Mouse (Mus musculus) neural tube, embryonic 10.5 days (tissue): ENCODE results near the gene Hprt.
"Not testable (repeated sequence)": the region's sequence is repeated elsewhere in the genome, so short reads cannot be mapped to it uniquely, and the experiment has no call there.

Experiments
- DNase-seq: peaks from one replicate; pipeline ENCODE4 v3.0.0-alpha.2; 2017; ENCODE audit warnings: low spot score; ENCODE audit errors: extremely low spot score

The Hprt gene

DNA sequence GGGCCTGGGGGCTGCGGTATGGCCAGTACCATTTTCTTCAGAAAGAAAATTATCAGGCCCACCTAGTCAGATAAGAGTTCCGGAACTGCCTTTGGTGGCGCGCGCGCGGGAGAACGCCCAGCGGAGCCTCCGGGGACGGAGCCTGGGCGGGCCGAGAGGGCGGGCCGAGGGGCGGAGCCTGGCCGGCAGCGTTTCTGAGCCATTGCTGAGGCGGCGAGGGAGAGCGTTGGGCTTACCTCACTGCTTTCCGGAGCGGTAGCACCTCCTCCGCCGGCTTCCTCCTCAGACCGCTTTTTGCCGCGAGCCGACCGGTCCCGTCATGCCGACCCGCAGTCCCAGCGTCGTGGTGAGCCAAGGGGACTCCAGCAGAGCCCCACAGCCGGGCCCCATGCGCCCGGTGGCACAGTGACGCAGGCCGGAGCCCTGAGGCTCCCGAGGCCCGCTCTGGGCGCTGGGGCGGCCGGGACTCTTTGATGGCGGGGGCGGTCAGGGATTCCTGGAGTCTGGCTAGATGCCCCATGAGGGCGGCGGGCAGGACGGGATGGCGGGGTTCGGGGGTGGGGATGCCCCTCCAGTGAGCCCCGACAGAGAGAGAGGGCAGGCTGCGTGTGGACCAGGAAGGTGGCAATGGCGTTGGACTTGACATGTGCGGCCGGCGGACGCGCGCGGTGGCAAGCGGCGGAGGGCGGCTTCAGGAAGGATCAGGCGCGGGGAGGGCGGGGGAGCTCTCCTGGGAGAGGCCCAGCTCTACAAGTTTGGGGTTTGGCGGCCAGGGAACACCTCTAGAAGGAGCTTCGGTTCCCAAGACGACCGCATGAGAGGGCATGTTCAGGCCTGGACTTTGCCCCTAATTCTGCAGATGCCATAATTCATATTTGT is at the start of gene Hprt:
Hprt (plus strand) TSS at position 233 of the 879 bp plus-strand sequence.
- peak; percentile 75 for DNase-seq

DNA sequence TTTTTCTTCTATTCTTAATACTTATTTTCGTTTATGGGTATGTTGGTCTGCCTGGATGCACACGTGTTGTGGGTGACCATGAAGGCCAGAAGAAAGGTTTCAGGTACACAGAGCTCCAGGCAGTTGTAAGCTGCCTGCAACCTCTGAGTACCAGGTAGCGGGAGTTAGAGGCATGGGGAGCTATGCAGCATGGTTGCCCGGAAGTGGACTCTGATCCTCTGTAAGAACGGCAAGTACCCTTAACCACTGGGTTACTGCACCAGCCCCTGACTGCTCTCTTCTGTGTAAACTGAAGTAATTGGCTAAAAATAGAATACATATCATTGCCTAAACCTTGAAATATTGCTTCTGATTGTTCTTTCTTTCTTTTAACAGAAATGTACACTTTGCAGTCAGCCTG is 42.4 kb upstream of the Hprt start:
- no peak for DNase-seq

DNA sequence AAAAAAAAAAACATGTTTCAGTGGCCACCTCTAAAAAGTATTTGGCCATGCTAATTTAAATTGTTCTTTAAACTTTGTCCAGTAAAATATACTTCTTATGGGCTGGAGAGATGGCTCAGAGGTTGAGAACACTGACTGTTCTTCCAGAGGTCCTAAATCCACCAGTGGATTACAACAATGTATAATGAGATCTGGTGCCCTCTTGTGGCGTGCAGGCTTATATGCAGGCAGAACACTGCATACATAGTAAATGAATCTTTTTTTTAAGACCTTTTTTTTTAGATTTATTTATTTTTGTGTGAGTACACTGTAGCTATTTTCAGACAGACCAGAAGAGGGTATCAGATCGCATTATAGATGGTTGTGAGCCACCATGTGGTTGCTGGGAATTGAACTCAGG is 38.2 kb upstream of the Hprt start:
- DNase-seq: no peak

DNA sequence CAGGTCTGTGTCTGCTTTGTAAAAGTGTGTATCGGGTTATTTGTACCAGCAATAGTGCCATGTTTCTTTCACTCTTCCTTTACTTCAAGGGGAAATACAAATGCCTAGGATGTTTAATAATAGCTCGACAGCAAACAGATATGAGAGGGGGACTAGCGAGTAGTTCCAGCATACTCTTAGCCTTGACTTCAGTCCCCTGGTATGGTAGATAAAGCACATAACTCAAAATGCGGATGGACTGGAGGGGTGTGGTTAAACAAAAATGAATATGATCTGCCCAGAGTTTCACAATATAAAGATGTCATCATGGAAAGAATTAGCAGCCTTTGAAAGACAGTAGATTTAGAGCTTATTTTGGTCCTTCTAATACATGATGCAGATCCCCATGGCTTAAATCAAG is 31.0 kb upstream of the Hprt start:
- no peak for DNase-seq

DNA sequence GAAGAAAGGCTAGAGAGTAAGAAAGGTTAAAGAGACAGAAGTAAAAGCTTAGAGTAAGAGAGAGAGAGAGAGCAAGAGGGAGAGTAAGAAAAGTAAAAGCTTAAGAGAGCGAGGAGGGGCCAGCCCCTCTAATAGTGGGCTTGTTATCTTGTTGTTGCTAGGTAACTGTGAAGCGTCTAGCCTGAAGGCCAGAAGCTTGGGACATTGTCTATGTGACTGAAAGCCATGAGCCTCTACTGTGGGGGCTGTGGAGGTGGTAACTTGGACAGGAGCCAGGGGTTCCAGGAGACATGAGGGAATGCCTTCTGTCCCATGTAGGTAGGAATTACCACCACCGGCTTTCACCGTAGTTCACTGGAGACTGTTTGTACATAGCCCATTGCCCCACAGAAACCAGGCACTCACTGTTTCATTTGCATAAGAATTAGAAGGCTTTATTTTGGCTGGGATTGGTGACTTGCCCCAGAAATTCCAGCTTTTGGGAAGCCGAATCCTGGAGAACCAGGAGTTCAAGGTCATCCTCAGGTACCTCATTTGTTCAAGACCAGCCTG is 26.3 kb upstream of the Hprt start:
- no peak for DNase-seq

DNA sequence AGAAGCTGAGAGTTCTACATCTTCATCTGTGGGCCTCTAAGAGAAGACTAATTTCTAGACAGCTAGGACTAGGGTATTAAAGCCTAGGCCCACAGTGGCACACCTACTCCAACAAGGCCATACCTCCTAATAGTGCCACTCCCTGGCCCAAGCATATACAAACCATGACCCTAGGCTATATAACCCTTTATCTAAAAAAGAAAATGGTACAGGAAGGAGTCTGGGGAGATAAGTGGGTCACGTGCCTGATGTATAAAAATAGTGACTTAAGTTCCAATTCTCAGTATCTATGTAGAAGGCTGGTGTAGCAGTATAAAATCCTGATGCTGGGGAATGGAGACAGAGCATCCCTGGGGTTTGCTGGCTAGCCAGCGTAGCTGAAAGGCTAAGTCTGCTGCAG is 22.8 kb upstream of the Hprt start:
- no peak for DNase-seq

DNA sequence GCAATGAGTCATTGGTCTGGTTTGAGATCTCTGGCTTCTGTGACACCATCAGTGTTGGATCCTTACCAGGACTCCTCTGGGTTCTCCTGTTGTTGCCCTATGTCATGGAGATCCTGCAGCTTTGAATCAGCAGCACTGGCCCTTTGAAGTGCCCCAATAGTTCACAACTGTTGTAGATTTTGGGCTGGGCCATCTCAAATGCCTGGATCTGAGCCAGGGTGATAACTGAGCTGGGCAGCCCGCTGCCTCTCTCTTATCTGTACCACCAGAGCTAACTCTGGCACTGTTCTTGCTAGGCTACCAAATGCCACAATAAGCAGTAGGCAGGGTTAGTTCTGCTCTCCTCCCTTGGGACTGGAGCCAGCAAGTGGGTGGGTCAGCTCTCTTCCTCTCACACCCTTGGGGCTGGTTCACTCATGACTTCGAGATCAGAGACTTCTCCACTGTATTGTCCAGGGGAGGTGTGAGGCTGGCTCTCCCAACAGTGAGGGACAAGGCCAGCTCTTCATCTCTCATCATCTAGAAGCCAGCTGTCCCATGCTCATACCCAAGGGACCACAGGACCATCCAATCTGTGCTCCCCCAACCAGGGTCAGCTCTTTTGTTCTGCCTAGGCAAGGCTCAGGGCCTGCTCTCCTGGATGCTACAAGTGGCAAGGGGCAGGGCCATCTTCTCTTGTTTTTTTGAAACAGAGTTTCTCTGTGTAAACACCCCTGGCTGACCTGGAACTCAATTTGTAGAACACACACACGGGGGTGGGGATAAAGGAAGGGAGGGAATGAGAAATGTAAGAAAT is 16.5 kb upstream of the Hprt start:
- no peak for DNase-seq

DNA sequence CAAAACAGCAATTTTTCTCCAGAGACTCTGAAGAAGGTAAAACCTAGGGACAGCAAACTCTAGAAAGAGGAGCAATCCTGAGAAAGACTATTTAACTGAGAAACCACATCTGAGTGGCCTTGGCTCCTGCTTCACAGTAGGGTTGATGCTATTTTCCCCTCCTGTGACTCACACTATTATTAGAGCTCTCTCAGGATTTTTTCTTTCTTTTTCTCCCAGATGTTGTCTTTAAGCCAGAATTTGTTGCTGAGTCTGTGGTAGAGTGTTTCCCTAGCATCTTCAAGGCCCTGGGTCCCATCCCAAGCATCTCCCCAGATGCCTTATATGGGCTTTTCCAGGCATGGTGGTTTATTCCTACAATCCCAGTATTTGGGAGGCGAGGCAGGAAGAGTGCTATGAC is 15.8 kb upstream of the Hprt start:
- DNase-seq: no peak

DNA sequence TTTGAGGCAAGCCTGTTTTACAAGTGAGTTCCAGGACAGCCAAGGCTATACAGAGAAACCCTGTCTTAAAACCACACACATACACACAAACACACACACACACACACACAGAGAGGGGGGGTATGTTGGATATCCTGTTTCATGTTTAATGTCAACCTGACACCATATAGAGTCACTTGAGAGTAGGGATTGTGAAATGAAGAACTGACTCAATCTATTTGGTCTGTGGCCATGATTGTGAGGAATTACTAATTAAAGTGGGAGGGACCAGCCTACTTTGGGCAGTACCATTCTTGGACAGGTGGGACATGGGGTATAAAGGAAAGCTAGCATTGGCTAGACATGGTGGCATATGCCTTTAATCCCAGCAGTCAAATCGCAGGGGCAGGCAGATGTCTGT is 15.3 kb upstream of the Hprt start:
- DNase-seq: no peak

DNA sequence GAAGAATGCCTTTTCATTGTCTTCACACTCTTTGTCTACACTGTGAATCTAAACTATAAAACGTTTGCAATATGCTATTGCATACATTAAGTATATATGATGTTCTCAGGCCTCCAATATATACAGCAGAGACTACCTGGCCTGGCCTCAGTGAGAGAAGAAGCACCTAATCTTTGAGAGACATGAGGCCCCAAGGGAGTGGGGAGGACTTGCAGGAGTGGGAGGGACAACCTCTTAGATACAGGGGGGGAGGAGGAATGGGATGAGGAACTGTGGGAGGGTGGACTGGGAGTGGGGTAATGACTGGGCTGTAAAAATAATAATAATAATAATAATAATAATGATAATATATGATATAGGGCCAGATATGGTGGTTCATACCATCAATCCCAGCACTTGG is 9.4 kb upstream of the Hprt start:
- no peak for DNase-seq

DNA sequence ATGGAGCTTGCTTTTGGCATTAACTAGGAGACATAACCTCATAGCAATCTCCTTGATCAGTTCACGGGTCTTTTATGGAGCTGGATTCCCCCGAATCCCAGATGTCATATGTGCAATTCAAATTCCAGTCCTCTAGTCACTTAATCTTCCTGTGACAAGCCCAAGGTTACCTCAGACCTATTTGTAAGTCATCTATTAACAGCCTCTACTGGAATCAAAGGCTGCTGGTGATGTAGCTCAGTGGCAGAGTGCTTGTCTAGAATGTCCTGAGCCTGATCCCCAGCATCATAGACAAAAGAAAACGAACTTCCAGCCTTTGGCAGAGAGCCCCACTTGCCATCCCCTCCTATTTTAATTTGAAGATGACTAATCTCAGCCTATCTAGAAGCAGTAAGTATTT is 6.6 kb upstream of the Hprt start:
- DNase-seq: no peak

DNA sequence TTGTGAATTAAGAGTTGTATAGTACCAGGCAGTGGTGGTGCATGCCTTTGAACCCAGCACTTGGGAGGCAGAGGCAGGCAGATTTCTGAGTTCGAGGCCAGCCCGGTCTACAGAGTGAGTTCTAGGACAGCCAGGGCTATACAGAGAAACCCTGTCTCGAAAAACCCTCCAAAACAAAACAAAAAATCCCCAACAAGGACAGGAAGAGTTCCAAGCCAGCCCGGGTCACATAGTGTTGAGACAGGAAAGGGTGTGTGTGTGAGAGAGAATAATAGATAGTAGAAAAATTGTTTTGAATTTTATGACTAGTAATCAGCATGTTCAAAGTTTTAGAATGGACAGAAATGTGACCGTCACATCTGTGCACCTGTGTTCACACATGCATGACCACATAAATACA is 6.8 kb downstream of the Hprt start:
- not testable (repeated sequence) for DNase-seq

DNA sequence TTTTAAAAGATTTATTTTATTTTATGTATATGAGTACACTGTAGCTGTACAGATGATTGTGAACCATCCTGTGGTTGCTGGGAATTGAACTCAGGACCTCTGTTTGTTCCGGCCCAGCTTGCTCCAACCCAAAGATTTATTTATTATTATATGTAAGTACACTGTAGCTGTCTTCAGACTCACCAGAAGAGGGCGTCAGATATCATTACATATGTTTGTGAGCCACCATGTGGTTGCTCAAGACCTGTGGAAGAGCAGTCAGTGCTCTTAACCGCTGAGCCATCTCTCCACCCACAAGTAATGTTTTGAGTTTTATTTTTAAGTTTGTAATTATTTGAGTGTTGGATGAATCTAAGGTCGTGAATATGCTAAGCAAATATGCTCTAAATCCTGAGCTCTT is 16.9 kb downstream of the Hprt start:
- DNase-seq: not testable (repeated sequence)

DNA sequence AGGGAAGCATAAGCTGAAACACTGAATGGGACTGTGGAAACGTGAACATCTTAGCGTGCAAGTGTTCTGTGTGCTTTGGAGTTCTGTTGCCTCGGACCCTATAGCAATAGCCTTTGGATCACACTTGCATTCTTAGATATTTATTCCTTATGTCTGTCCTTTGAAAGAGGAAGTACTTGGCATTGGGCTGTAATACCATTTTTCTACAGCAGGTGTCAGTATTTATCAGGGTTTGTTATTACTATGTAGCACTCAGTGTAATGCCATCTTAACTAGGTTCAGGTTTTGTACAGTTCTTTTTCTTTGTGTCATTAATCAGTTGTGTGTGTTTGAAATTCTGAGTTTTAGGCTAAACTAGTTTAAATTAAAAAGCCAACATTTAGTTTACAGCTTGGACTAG is 18.1 kb downstream of the Hprt start:
- DNase-seq: no peak

DNA sequence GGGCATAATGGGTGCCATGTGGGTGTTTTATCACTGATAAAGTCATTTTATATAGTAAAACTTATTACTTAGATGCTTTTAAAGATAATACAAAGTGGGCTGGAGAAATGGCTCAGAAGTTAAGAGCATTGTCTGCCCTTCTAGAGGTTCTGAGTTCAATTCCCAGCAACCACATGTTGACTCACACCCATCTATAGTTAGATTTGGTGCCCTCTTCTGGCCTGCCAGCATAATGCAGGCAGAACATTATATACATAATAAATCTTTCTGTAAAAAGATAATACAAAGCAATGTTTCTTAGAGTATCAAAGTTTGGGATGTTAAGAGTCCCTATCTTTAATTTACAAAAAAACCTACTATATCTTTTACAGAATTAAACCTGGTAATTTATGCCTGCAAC is 27.6 kb downstream of the Hprt start:
- no peak for DNase-seq

DNA sequence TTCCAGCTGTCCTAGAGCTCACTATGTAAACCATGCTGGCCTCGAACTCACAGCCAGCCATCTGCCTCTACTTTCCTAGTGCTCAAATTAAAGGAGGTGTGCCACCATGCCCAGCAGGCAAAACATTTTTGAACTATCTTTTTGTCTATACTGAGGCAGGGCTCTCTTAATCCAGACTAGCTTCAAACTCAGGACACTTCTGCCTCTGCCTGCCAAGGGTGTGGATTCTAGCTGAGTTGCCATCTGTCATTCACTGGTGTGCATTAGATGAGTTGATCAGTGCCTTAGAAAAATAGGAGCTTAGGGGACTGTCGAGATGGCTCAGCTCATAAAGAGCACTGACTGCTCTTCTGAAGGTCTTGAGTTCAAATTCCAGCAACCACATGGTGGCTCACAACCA is 35.1 kb downstream of the Hprt start:
- DNase-seq: no peak

DNA sequence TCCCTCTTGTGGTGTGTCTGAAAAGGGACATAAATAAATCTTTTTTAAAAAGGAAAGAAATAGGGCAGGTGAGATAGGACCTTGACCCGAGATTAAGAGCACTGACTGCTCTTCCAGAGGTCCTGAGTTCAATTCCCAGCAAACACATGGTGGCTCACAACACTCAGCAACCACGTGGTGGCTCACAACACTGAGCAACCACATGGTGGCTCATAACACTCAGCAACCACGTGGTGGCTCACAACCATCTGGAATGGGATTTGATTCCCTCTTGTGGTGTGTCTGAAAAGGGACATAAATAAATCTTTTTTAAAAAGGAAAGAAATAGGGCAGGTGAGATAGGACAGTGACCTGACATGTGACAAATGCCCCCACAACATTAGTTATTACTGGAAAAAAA is 36.3 kb downstream of the Hprt start:
- peak; percentile 26 for DNase-seq

DNA sequence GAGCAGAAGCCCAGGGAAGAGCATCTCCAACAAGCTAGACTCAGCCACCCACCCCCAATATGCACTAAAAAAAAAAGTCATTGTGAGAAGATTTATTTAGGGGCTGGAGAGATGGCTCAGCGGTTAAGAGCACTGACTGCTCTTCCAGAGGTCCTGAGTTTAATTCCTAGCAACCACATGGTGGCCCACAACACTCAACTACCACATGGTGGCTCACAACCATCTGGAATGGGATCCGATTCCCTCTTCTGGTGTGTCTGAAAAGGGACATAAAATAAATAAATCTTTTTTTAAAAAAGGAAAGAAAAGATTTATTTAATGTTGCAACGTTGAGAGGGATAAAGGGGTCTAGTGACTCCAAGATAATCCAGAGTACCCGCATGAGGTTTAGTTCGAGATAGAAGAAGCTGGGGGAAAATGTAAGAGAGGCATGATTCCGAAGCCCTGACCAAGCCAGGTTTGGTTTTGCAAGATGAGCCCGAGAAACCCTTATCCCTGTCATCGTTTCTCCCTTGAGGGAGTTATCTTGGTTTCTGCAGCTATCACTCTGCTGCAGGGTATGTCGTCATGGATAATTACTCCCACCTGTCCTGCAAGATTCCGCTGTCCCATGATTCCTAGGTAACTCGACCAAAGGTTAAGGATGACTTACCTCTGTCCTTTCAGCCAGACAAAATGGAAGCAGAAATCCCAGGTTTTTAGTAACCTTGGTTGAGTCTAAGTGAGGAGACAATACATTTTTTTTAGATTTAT is 37.7 kb downstream of the Hprt start:
- no peak for DNase-seq

DNA sequence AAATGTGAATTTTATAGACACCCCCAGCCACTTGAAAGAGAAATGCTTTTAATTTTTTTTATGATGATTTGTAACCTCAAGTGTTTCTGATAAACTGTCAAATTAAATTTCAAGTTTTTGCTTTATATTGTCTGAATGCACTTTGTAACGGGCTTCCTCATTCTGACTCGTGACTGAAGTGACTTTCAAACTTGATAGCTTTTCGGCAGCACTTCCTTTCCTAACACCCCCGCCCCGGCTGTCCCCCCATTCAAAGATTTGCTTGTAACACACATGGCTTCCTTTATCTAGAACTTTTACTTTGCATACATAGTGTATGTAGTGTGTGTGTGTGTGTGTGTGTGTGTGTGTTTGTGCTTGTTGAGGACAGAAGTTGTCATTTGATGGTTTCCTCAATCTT is 41.6 kb downstream of the Hprt start:
- no peak for DNase-seq

DNA sequence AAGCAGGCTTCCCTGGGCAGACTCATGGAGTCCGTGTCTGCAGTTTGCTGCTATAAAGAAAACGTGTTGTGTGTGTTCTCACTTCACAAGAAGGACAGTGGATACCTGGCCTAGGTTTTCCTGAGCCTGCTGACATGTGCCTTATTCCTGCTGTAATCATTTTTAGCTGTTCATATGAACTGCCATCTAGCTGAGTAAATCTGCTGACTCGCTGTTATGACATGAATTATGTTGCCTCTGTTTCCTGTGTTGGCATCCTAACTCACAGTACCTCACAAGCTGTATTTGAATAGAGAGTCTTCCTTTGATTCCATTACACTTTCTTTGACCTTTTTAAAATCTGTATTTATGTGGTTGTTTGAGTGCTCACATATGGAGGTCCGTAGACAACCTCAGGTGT is 50.3 kb downstream of the Hprt start:
- DNase-seq: no peak

DNA sequence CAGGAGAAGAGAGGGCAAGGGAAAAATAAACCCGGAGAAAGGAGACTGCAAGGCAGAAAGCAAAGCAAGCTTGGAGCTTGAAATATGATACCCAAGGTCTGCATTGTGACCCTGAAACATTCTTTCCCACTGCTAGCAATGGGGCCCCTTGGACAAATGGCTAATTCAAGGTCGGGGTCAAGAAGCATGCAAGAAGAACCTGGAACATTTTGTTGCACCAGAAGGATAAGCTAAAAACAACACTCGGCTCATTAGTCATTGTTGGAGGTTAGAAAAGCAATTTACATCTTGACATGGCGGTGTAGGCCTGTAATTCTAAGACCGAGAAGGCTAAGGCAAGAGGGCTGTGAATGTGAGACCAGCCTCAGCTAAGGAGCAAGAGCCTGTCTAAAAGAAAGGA is 51.7 kb downstream of the Hprt start:
- no peak for DNase-seq

DNA sequence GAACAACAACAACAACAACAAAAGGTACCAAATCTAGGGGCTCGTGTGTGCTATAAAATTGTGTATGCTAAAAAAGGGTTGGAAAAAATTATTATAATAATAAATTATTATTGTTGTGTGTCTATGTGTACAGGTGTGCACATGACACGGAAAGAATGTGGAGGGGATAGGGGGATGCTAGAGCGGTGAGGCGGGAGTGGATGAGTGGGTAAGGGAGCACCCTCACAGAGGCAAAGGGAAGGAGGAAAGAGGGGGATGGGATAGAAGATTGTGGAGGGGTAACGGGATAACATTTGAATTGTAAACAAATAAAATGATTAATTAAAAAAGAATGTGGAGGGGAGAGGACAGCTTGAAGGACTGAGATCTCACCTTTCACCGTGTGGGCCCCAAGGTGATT is 52.2 kb downstream of the Hprt start:
- no peak for DNase-seq
